Mouse (Mus musculus) CH12.LX (cell line): ENCODE results near the gene Msmp. TPM values are rescaled to one million over a fixed set of nuclear protein-coding genes. Genes with fewer than 3 reads are reported as not detected.

Experiments used
- polyA plus RNA-seq: library from polyadenylated mRNA; unstranded; fragments of >175 nt; gene quantifications from 2 replicates; pipeline ENCODE4 v1.2.1, GENCODE M21; 2012; ENCODE audit warnings: low read depth; ENCODE audit not compliant: insufficient read length
- total RNA-seq, 2 experiments: library from RNA; depleted of rRNA; stranded (reverse); fragments of 300-350 nt in 1 of 2; fragments of >200 nt in 1 of 2; gene quantifications; 2 replicates each; pipeline ENCODE4 v1.2.3; 2012 to 2014

Msmp gene
- total and polyA plus RNA-seq, 3 experiments = 0.72 to 5.9 TPM; not detected in 1

Other genes with a start within 250 kb of the Msmp start
Only the 20 nearest of the 24 such genes appear.
- gene Tesk1, start 142.6 kb downstream of the Msmp start, total RNA-seq (2012; rRNA removed) = 4.5 and 5.2 TPM in 2 replicates
- 1.7 and 1.9 TPM in 2 replicates for gene Tesk1, start 142.6 kb downstream of the Msmp start, total RNA-seq (2014; rRNA removed)
- gene Tesk1, start 142.6 kb downstream of the Msmp start, polyA plus RNA-seq = 6.0 and 7.3 TPM in 2 replicates
- 24.0 and 30.3 TPM in 2 replicates for gene Cd72, start 129.9 kb downstream of the Msmp start, total RNA-seq (2012; rRNA removed)
- 47.6 and 61.4 TPM in 2 replicates for gene Cd72, start 129.9 kb downstream of the Msmp start, total RNA-seq (2014; rRNA removed)
- 55.9 and 86.4 TPM in 2 replicates for gene Cd72, start 129.9 kb downstream of the Msmp start, polyA plus RNA-seq
- 2.8 and 3.8 TPM in 2 replicates for gene Sit1, start 100.8 kb downstream of the Msmp start, total RNA-seq (2012; rRNA removed)
- 10.5 and 10.8 TPM in 2 replicates for gene Sit1, start 100.8 kb downstream of the Msmp start, total RNA-seq (2014; rRNA removed)
- 10.1 and 12.5 TPM in 2 replicates for gene Sit1, start 100.8 kb downstream of the Msmp start, polyA plus RNA-seq
- gene Ccdc107, start 91.6 kb downstream of the Msmp start, total RNA-seq (2012; rRNA removed) = 57.9 and 63.1 TPM in 2 replicates
- 23.0 and 33.4 TPM in 2 replicates for gene Ccdc107, start 91.6 kb downstream of the Msmp start, total RNA-seq (2014; rRNA removed)
- gene Ccdc107, start 91.6 kb downstream of the Msmp start, polyA plus RNA-seq = 30.5 and 32.6 TPM in 2 replicates
- gene Arhgef39, start 84.8 kb downstream of the Msmp start, total RNA-seq (2012; rRNA removed) = 7.4 and 7.5 TPM in 2 replicates
- gene Arhgef39, start 84.8 kb downstream of the Msmp start, total RNA-seq (2014; rRNA removed) = 7.1 and 7.3 TPM in 2 replicates
- gene Arhgef39, start 84.8 kb downstream of the Msmp start, polyA plus RNA-seq = 4.8 and 5.5 TPM in 2 replicates
- not detected in 2 replicates for gene Car9, start 77.5 kb downstream of the Msmp start, total RNA-seq (2012; rRNA removed)
- gene Car9, start 77.5 kb downstream of the Msmp start, total RNA-seq (2014; rRNA removed) = not detected in 2 replicates
- gene Car9, start 77.5 kb downstream of the Msmp start, polyA plus RNA-seq = not detected in 2 replicates
- 0.30 TPM in 1 of 2 replicates, not detected in the other for gene Tpm2, start 60.7 kb downstream of the Msmp start, total RNA-seq (2012; rRNA removed)
- not detected in 2 replicates for gene Tpm2, start 60.7 kb downstream of the Msmp start, total RNA-seq (2014; rRNA removed)
- gene Tpm2, start 60.7 kb downstream of the Msmp start, polyA plus RNA-seq = 0.29 TPM in 1 of 2 replicates, not detected in the other
- gene Creb3, start 22.2 kb downstream of the Msmp start, total RNA-seq (2012; rRNA removed) = 32.9 and 34.2 TPM in 2 replicates
- 26.1 and 27.6 TPM in 2 replicates for gene Creb3, start 22.2 kb downstream of the Msmp start, total RNA-seq (2014; rRNA removed)
- gene Creb3, start 22.2 kb downstream of the Msmp start, polyA plus RNA-seq = 33.1 and 37.2 TPM in 2 replicates
- 59.3 and 60.4 TPM in 2 replicates for gene Tln1, start 21.8 kb downstream of the Msmp start, total RNA-seq (2012; rRNA removed)
- 22.3 and 22.7 TPM in 2 replicates for gene Tln1, start 21.8 kb downstream of the Msmp start, total RNA-seq (2014; rRNA removed)
- 50.1 and 69.2 TPM in 2 replicates for gene Tln1, start 21.8 kb downstream of the Msmp start, polyA plus RNA-seq
- gene Rgp1, start 5.8 kb downstream of the Msmp start, total RNA-seq (2012; rRNA removed) = 16.6 and 22.0 TPM in 2 replicates
- 5.4 and 10.1 TPM in 2 replicates for gene Rgp1, start 5.8 kb downstream of the Msmp start, total RNA-seq (2014; rRNA removed)
- 32.7 and 37.0 TPM in 2 replicates for gene Rgp1, start 5.8 kb downstream of the Msmp start, polyA plus RNA-seq
- 3.6 and 4.1 TPM in 2 replicates for gene Gba2, start 5.6 kb downstream of the Msmp start, total RNA-seq (2012; rRNA removed)
- 3.2 TPM in 2 replicates for gene Gba2, start 5.6 kb downstream of the Msmp start, total RNA-seq (2014; rRNA removed)
- gene Gba2, start 5.6 kb downstream of the Msmp start, polyA plus RNA-seq = 8.7 and 11.2 TPM in 2 replicates
- 0.04 and 0.38 TPM in 2 replicates for gene Npr2, start 47.4 kb upstream of the Msmp start, total RNA-seq (2012; rRNA removed)
- gene Npr2, start 47.4 kb upstream of the Msmp start, total RNA-seq (2014; rRNA removed) = not detected in 2 replicates
- 0.23 and 0.49 TPM in 2 replicates for gene Npr2, start 47.4 kb upstream of the Msmp start, polyA plus RNA-seq
- 0.08 TPM in 1 of 2 replicates, not detected in the other for gene Spag8, start 69.1 kb upstream of the Msmp start, total RNA-seq (2012; rRNA removed)
- not detected in 2 replicates for gene Spag8, start 69.1 kb upstream of the Msmp start, total RNA-seq (2014; rRNA removed)
- gene Spag8, start 69.1 kb upstream of the Msmp start, polyA plus RNA-seq = not detected in 2 replicates
- 21.2 and 27.9 TPM in 2 replicates for gene Hint2, start 72.0 kb upstream of the Msmp start, total RNA-seq (2012; rRNA removed)
- gene Hint2, start 72.0 kb upstream of the Msmp start, total RNA-seq (2014; rRNA removed) = 17.0 and 17.8 TPM in 2 replicates
- 6.4 and 8.1 TPM in 2 replicates for gene Hint2, start 72.0 kb upstream of the Msmp start, polyA plus RNA-seq
- 0.17 and 0.47 TPM in 2 replicates for gene Tmem8b, start 84.5 kb upstream of the Msmp start, total RNA-seq (2012; rRNA removed)
- gene Tmem8b, start 84.5 kb upstream of the Msmp start, total RNA-seq (2014; rRNA removed) = not detected in 2 replicates
- 0.16 and 0.26 TPM in 2 replicates for gene Tmem8b, start 84.5 kb upstream of the Msmp start, polyA plus RNA-seq
- gene Fam221b, start 84.7 kb upstream of the Msmp start, total RNA-seq (2012; rRNA removed) = 5.1 and 6.3 TPM in 2 replicates
- not detected in 2 replicates for gene Fam221b, start 84.7 kb upstream of the Msmp start, total RNA-seq (2014; rRNA removed)
- gene Fam221b, start 84.7 kb upstream of the Msmp start, polyA plus RNA-seq = 0.07 and 0.12 TPM in 2 replicates
- not detected in 2 replicates for gene Olfr70, start 116.3 kb upstream of the Msmp start, total RNA-seq (2012; rRNA removed)
- not detected in 2 replicates for gene Olfr70, start 116.3 kb upstream of the Msmp start, total RNA-seq (2014; rRNA removed)
- not detected in 2 replicates for gene Olfr70, start 116.3 kb upstream of the Msmp start, polyA plus RNA-seq
- not detected in 2 replicates for gene Olfr71, start 125.8 kb upstream of the Msmp start, total RNA-seq (2012; rRNA removed)
- gene Olfr71, start 125.8 kb upstream of the Msmp start, total RNA-seq (2014; rRNA removed) = not detected in 2 replicates
- gene Olfr71, start 125.8 kb upstream of the Msmp start, polyA plus RNA-seq = not detected in 2 replicates
- not detected in 2 replicates for gene Hrct1, start 142.7 kb upstream of the Msmp start, total RNA-seq (2012; rRNA removed)
- not detected in 2 replicates for gene Hrct1, start 142.7 kb upstream of the Msmp start, total RNA-seq (2014; rRNA removed)
- not detected in 2 replicates for gene Hrct1, start 142.7 kb upstream of the Msmp start, polyA plus RNA-seq
- gene Spaar, start 145.5 kb upstream of the Msmp start, total RNA-seq (2012; rRNA removed) = not detected in 2 replicates
- gene Spaar, start 145.5 kb upstream of the Msmp start, total RNA-seq (2014; rRNA removed) = not detected in 2 replicates
- not detected in 2 replicates for gene Spaar, start 145.5 kb upstream of the Msmp start, polyA plus RNA-seq